Mouse (Mus musculus) retina, postnatal 7 days (tissue): ENCODE measurements around the gene Plpp3.

ENCODE experiments used
- DNase-seq: peaks from one replicate; pipeline ENCODE4 v3.0.0-alpha.2; 2012; ENCODE audit warnings: low read depth, low spot score

Plpp3 gene

DNA sequence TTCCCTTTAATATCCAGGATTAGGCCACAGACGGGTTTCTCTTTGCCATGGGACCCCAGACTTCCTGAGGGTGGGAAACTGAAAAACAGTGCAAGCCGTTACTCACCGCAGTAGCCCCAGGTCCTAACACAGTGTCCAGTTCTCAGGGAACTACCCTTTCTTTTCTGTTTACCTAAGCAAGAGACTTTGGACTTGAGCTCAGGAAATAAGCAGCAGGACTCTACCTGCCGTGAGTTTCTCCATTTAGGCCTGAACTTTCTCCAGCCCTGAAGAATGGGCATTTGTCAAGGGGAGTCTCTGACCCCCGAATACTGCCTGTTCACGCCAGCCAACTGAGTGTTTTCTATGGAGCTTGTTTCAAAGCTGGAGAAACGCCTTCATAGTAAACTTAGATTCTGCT, 31.7 kb downstream of the Plpp3 start:
- no peak for DNase-seq

DNA sequence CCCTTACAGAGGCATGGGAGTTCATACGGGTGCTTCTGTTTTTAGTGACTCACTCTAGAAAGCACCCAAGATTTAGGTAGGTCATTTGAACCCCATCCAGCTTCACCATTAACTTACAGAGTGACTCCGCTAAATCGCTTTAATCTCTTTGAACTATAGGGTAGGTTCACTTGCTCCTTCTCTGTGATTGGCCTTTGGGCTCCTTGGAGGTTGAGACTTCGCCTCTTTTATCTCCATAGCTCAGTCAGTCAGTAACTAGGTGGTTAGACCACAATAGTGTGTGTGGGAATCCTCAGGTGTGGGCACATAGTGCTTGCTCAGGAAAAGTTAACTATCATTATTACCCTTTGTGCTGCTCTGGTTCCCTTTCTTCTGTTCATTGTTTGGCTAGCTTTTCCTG, 33.7 kb downstream of the Plpp3 start:
- DNase-seq = no peak

- no peak for DNase-seq
Observed at GRCm38 (mm10) chr4:105191550-105191949, 34.4 kb downstream of the Plpp3 start.

- DNase-seq = no peak
Observed at GRCm38 (mm10) chr4:105192665-105193064, 35.5 kb downstream of the Plpp3 start.

- DNase-seq = no peak
Observed at GRCm38 (mm10) chr4:105195256-105195655, 38.1 kb downstream of the Plpp3 start.

GRCm38 (mm10) chr4:105196099-105196498, 39.0 kb downstream of the Plpp3 start:
- DNase-seq = no peak

DNA sequence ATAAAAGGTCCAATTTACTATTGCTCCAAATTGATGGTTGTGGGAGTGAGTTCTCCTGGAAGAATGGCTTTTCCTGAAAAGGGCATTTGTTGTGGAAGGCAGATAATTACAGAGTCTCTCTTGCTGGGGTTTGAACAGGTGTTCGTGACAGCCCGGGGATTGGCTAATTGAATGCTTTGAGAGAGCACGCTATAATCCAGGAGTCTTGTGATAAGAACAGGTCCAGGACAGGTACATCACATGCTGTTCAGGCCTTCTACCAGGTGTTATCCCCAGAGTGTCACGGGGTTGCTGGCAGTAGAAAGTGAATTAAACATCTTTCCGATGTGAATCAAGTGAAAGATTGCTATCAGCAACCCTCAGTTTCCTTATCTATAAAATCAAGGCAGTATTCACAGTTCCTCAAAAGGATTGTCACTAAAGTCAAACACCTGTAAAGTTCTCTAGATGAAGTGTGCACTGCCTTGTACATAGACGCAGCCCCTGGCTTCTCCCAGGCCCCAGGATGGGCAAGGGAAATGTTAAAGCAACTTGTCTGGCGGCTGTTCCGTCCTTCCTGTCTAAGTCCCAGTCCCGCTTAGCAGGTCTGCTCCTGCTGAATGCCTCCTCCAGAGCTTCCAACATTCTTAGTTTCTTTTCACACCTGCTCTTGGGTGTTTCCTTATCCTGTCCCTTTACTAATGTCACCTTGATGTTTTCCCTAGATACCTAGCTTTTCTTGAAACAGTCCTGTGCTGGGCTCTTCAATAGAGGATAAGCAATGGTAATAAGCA, 40.0 kb downstream of the Plpp3 start:
- no peak for DNase-seq

GRCm38 (mm10) chr4:105198696-105199095, 41.5 kb downstream of the Plpp3 start:
- no peak for DNase-seq

- no peak for DNase-seq
Observed at GRCm38 (mm10) chr4:105199345-105199744, 42.2 kb downstream of the Plpp3 start.

DNA sequence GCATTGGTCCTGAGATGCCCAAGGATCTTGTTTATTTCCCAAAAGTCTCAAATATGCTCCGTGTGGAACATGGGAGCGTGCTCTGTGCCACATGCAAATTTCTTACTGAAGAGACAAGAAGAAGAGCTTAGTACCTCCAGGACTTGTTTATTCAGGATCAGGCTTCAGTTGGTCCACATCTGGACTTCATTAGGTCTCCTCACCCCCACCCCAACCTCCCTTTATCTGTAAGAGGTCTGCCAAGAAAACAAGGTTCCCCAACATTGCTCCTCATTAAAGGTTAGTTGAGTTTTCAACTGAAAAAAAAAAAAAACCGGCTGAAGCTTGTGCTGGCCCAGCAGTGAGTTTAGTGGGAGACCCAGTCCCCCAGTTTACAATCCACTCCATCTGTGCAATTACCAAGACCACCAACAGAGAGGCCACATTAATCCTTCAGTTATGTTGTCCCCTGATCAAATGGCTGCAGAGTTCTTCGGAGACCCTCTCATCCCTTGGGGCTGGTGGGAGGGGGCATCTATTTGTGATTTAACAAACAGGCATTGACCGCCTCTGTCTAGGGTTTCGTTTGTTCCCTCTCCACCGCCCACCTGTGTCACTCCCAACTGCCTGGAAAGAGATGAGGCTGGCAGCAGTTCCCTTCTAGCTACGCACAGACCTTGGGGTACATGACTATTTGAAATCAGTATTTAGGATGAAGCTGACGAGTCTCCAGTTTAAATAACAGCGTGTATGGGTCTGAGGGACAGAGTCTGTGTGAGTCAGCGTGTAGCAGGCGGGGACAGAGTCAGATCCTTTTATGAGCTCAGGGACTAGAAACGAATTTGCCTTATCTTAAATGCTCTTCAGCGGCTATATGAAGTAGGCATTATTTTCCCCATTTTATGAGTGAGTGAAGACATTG, 43.7 kb downstream of the Plpp3 start:
- no peak for DNase-seq

DNA sequence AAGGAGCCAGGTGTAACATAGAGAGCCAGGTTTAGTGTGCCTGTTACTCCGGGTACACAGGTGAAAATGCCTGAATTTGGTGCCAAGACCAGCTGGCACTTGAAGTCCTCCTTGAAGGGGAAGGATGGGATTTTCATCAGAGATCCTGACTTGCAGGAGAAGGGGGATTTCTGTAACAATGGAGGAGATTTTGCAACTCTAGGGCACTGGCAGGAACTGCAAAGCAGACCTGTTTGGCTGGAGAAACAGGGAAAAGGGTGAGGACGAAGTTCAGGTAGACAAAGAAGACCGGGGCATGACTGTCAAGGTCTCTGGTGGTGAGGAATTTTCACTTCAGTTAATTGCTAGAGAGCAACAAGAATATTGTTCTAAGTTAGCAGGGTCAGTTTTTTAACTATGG, 45.3 kb downstream of the Plpp3 start:
- no peak for DNase-seq

GRCm38 (mm10) chr4:105203303-105203761, 46.2 kb downstream of the Plpp3 start:
- DNase-seq = no peak

DNA sequence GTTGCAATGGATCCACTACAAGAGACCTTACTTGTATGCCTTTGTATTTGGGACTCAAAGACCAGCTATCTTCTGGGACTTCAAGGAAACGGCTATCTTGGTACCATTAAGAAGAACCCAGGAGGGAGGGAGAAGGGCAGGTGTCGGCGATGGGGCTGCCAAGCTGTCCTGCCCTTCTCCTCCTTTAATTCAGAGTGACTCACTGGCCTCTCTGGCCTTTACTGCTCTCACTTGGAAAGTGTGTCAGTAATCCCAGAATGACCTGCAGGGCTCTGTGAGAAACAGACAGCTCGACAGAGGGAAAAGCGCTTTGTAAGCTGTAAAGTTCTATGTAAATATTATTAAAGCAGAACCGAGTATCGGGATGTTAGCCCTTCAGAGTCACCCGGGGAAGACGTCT, 46.9 kb downstream of the Plpp3 start:
- no peak for DNase-seq

GRCm38 (mm10) chr4:105205045-105205851, 48.1 kb downstream of the Plpp3 start:
- no peak for DNase-seq

GRCm38 (mm10) chr4:105206102-105206501, 49.0 kb downstream of the Plpp3 start:
- DNase-seq = no peak

GRCm38 (mm10) chr4:105206995-105207394, 49.8 kb downstream of the Plpp3 start:
- DNase-seq = no peak

GRCm38 (mm10) chr4:105207641-105208040, 50.5 kb downstream of the Plpp3 start:
- DNase-seq = no peak

GRCm38 (mm10) chr4:105208977-105209376, 51.8 kb downstream of the Plpp3 start:
- DNase-seq = no peak

DNA sequence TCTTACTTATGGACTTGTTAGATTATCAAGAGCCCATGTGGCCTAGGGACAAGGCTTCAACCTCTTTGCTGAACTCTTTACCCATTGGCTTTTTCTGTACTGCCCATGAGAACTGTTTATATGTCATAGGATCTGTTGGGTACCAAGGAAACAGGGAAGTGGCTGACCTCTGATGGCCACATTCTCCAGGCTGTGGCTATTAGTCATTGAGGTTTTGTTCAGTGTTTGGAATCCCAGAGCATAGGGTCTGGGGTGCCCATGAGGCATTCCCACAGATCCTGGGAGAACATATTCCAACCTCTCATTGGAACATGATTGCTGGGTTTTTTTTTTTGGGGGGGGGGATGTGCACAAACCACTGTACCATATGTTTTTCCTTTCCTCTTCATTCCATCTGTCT, 56.2 kb downstream of the Plpp3 start:
- DNase-seq = no peak

DNA sequence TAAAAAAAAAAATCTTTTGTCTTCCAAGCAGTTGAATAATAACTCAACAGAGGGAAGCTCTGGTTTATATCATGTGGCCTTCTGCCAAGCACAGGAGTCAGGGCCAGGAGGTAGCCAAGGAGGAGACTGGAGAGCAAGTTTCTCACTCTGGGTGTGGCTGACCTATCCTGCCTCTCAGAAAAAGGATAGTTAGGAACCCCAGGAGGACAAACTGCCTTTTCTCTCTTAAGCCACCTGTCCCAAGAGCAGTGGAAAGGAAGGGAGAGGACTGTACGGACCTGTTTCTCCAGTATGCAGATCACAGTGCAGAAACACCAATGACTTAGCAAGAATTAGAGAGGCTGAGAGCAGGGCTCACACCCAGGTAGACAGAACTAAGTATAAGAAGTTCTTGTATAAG, 57.3 kb downstream of the Plpp3 start:
- no peak for DNase-seq

- no peak for DNase-seq
Observed at GRCm38 (mm10) chr4:105215726-105216410, 58.7 kb downstream of the Plpp3 start.
